Mouse (Mus musculus) limb, embryonic 15.5 days (tissue): ENCODE measurements around the gene Tmem165. TPM values are rescaled to one million over a fixed set of nuclear protein-coding genes. Genes with fewer than 3 reads are reported as not detected.

Source experiments
- ATAC-seq: fragments of 200-750 bp; cut with Nextera tagmentation; 2 replicates; pipeline ENCODE4 v1.8.0; 2017; ENCODE audit warnings: low read depth, moderate TSS enrichment; ENCODE audit not compliant: insufficient number of reproducible peaks, low FRiP score, low TSS enrichment
- H3K27ac ChIP-seq: fragments of 300-500 bp; sonication (generic); 2 replicates; pipeline ENCODE4 v1.5.1; 2015; ENCODE audit warnings: moderate library complexity, mild to moderate bottlenecking, inconsistent platforms
- H3K27me3 ChIP-seq: fragments of 300-500 bp; sonication (generic); 2 replicates; pipeline ENCODE4 v1.6.1; 2015; ENCODE audit warnings: inconsistent platforms
- H3K36me3 ChIP-seq: fragments of 300-500 bp; sonication (generic); 2 replicates; pipeline ENCODE4 v1.6.1; 2015; ENCODE audit warnings: inconsistent platforms
- H3K4me1 ChIP-seq: fragments of 300-500 bp; sonication (generic); 2 replicates; pipeline ENCODE4 v1.6.1; 2015; ENCODE audit warnings: inconsistent platforms
- H3K4me2 ChIP-seq: fragments of 300-500 bp; sonication (generic); 2 replicates; pipeline ENCODE4 v1.6.1; 2015; ENCODE audit warnings: mild to moderate bottlenecking, inconsistent platforms
- H3K4me3 ChIP-seq: fragments of 300-500 bp; sonication (generic); 2 replicates; pipeline ENCODE4 v1.5.1; 2015; ENCODE audit warnings: mild to moderate bottlenecking, inconsistent platforms
- H3K9ac ChIP-seq: fragments of 300-500 bp; sonication (generic); 2 replicates; pipeline ENCODE4 v1.6.1; 2015; ENCODE audit warnings: inconsistent platforms
- H3K9me3 ChIP-seq: fragments of 300-500 bp; sonication (generic); 2 replicates; pipeline ENCODE4 v1.6.1; 2016; ENCODE audit warnings: inconsistent platforms
- WGBS: fragments of 180-500 bp; shearing (Covaris S2); methylation state at CpG from one replicate; pipeline ENCODE4 v1.1.7; 2015; 5-methylcytosine and 5-hydroxymethylcytosine counted together
- polyA plus RNA-seq: library from polyadenylated mRNA; unstranded; fragments of >200 nt; fragmentation: Nextera tagmentation; extraction: Ambion mirVana; gene quantifications from 2 replicates; pipeline ENCODE4 v1.2.1, GENCODE M21; 2015

Gene Tmem165
- polyA plus RNA-seq, result 76.0 and 101 TPM in 2 replicates

- Histone ChIP-seq H3K9me3 (no peaks in the 10 kb centered on the region), H3K27me3 (no peaks in the 10 kb centered on the region), H3K9ac (peak within 1 kb of the TSS; percentile 98), H3K36me3 (0 out of 2 replicates have a peak, but pooled peaks cover 5% of the 10 kb centered on the region), H3K4me2 (peak within 1 kb of the TSS; percentile 64), H3K27ac (peak within 1 kb of the TSS; percentile 98), H3K4me1 (peaks cover 27% of the 10 kb centered on the region), H3K4me3 (peak within 1 kb of the TSS; percentile 98)
- peak; percentile 93 for ATAC-seq
- WGBS, result under 1% methylated on average over 54 of the region's 62 CpGs
Observed at GRCm38 (mm10) chr5:76183750-76184261, at the start of gene Tmem165. TSS of gene Tmem165 (plus strand) at chr5:76183880.

GRCm38 (mm10) chr5:76135644-76136043 is 48.0 kb upstream of the Tmem165 start:
- ATAC-seq, result no peak
- H3K27ac ChIP-seq, result no peak overlapping the region
- no peak overlapping the region for H3K4me3 ChIP-seq
- H3K4me2 ChIP-seq, result no peak overlapping the region
- 68% methylated on average over 1 of the region's 1 CpGs for WGBS
- H3K36me3 ChIP-seq, result no peaks in the 10 kb centered on the region
- H3K9ac ChIP-seq, result no peak overlapping the region
- no peaks in the 10 kb centered on the region for H3K27me3 ChIP-seq
- H3K9me3 ChIP-seq, result no peaks in the 10 kb centered on the region
- H3K4me1 ChIP-seq, result peaks cover 9% of the 10 kb centered on the region; the same call in 1 of the 2 replicates

- no peak for ATAC-seq
- H3K4me1 ChIP-seq, result peaks cover 12% of the 10 kb centered on the region; the same call in 1 of the 2 replicates
- 83% methylated on average over 3 of the region's 3 CpGs for WGBS
- no peak overlapping the region for H3K9ac ChIP-seq
- H3K27me3 ChIP-seq, result no peaks in the 10 kb centered on the region
- no peaks in the 10 kb centered on the region for H3K36me3 ChIP-seq
- no peak overlapping the region for H3K4me3 ChIP-seq
- H3K4me2 ChIP-seq, result no peak overlapping the region
- no peaks in the 10 kb centered on the region for H3K9me3 ChIP-seq
- no peak overlapping the region for H3K27ac ChIP-seq
Observed at GRCm38 (mm10) chr5:76136271-76136670, 47.4 kb upstream of the Tmem165 start.

GRCm38 (mm10) chr5:76137586-76137985 is 46.1 kb upstream of the Tmem165 start:
- Histone ChIP-seq H3K36me3 (no peaks in the 10 kb centered on the region), H3K4me1 (peaks cover 14% of the 10 kb centered on the region; the same call in 1 of the 2 replicates), H3K9ac (no peak overlapping the region), H3K4me3 (no peak overlapping the region), H3K4me2 (no peak overlapping the region), H3K27ac (no peak overlapping the region), H3K27me3 (no peaks in the 10 kb centered on the region), H3K9me3 (no peaks in the 10 kb centered on the region)
- ATAC-seq, result no peak
- WGBS, result 83% methylated on average over 1 of the region's 1 CpGs

DNA sequence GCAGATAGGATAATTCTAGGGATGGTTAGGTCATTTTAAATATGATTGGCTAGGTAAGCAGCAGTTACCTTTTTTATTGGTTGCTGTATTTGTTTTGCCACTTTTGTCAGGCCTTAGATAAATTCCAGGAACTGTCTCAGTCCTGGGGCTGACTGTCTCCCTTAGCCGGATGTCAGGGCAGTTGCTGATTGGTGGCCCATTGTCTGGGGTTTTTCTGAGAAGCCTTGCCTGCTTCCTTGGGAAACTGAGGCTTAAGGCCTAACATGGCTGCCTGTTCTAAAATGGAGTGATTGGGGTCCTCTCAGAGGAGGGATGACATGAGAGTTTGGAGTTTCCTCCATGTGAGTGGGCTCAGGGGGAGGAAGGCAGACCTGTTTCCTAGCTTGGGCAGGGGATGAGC is 45.6 kb upstream of the Tmem165 start:
- WGBS, result 76% methylated on average over 1 of the region's 1 CpGs
- no peak for ATAC-seq
- Histone ChIP-seq H3K4me1 (peaks cover 14% of the 10 kb centered on the region; the same call in 1 of the 2 replicates), H3K36me3 (no peaks in the 10 kb centered on the region), H3K27ac (no peak overlapping the region), H3K27me3 (no peaks in the 10 kb centered on the region), H3K9ac (no peak overlapping the region), H3K4me2 (no peak overlapping the region), H3K4me3 (no peak overlapping the region), H3K9me3 (no peaks in the 10 kb centered on the region)

DNA sequence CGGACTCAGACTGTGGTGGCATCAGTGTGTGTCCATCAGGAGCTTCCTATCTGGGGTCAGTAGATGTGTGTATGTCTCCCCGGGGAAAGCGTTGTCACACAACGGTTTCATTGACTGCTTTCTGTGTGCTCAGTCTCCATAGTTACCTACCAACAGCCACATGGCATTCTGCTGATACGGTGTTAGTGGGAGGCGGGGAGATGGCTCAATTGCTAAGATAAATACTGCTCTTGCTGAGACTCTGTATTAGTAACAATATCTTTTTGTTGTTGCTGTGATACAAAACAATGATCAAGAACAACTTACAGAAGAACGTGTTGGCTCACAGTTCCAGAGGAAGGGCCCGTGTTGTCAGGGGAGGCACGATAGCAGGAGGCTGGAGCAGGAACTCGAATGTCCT is 45.2 kb upstream of the Tmem165 start:
- Histone ChIP-seq H3K4me3 (no peak overlapping the region), H3K36me3 (no peaks in the 10 kb centered on the region), H3K27ac (no peak overlapping the region), H3K9me3 (no peaks in the 10 kb centered on the region), H3K9ac (no peak overlapping the region), H3K4me2 (no peak overlapping the region), H3K27me3 (no peaks in the 10 kb centered on the region), H3K4me1 (peaks cover 14% of the 10 kb centered on the region; the same call in 1 of the 2 replicates)
- no peak for ATAC-seq
- 85% methylated on average over 10 of the region's 10 CpGs for WGBS

- H3K4me3 ChIP-seq, result no peak overlapping the region
- peak overlapping the region; percentile 64 for H3K4me2 ChIP-seq
- H3K36me3 ChIP-seq, result no peaks in the 10 kb centered on the region
- H3K4me1 ChIP-seq, result peaks cover 14% of the 10 kb centered on the region; the same call in 1 of the 2 replicates
- H3K27ac ChIP-seq, result peak overlapping the region; percentile 100
- H3K9ac ChIP-seq, result no peak overlapping the region
- WGBS, result 40% methylated on average over 7 of the region's 7 CpGs
- no peak for ATAC-seq
- H3K9me3 ChIP-seq, result no peaks in the 10 kb centered on the region
- no peaks in the 10 kb centered on the region for H3K27me3 ChIP-seq
Observed at GRCm38 (mm10) chr5:76139171-76139671, 44.5 kb upstream of the Tmem165 start.

DNA sequence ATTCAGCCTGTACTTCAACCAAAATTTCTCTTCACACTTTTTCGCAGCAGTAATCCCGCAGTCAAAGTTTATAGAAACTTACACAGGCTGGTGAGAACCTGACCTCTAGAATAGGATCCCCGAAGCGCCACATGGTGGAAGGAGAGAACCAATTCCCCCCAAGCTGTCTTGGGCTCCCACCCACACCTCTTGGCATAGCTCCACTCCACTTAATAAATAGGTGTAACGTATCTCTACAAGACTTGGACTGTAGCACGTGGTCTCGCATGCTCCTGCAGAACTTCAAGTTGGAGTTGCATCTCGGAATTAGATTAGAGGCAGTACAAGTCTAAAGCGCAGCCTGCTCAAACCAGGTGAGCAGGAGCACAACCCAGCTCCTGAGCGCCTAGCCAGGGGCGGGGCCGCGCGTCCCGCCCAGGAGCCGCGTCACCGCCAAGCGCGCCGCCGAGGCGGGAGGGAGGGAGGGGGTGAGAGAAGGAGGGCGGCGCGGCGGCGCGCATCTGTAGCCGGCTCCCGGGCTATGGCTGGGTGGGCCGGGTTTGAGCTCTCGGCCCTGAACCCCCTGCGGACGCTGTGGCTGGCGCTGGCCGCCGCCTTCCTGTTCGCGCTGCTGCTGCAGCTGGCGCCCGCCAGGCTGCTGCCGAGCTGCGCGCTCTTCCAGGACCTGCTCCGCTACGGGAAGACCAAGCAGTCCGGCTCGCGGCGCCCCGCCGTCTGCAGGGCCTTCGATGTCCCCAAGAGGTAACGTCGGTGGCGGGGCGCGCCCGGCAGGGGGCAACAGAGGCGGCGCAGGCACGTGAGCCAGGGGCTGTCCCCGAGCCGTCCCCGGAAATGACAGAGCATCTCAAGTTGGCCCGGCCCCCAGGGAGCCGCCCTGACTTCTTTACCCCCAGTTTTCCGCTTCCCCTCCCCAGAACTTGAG is 43.6 kb upstream of the Tmem165 start, which contains the start of gene Srd5a3:
Srd5a3 (plus strand) TSS at position 464 of the 922 bp plus-strand sequence.
- H3K4me1 ChIP-seq, result peaks cover 14% of the 10 kb centered on the region; the same call in 1 of the 2 replicates
- H3K4me3 ChIP-seq, result peak within 1 kb of the TSS; percentile 79
- H3K4me2 ChIP-seq, result peak within 1 kb of the TSS; percentile 64
- no peaks in the 10 kb centered on the region for H3K27me3 ChIP-seq
- peak; percentile 92 for ATAC-seq
- H3K9ac ChIP-seq, result peak within 1 kb of the TSS; percentile 95
- H3K36me3 ChIP-seq, result no peaks in the 10 kb centered on the region
- H3K9me3 ChIP-seq, result no peaks in the 10 kb centered on the region
- WGBS, result under 1% methylated on average over 67 of the region's 69 CpGs
- H3K27ac ChIP-seq, result peak within 1 kb of the TSS; percentile 100

- Histone ChIP-seq H3K27ac (peak overlapping the region; percentile 100), H3K36me3 (no peaks in the 10 kb centered on the region), H3K4me3 (peak overlapping the region; percentile 79), H3K27me3 (no peaks in the 10 kb centered on the region), H3K9me3 (no peaks in the 10 kb centered on the region), H3K4me2 (peak overlapping the region; percentile 64), H3K9ac (peak overlapping the region; percentile 95), H3K4me1 (peaks cover 14% of the 10 kb centered on the region; the same call in 1 of the 2 replicates)
- 5% methylated on average over 9 of the region's 9 CpGs for WGBS
- peak; percentile 27 for ATAC-seq
Observed at GRCm38 (mm10) chr5:76140730-76141066, 43.0 kb upstream of the Tmem165 start.

- H3K9ac ChIP-seq, result no peak overlapping the region
- H3K9me3 ChIP-seq, result no peaks in the 10 kb centered on the region
- no peak overlapping the region for H3K4me3 ChIP-seq
- no peak overlapping the region for H3K27ac ChIP-seq
- WGBS, result 88% methylated on average over 4 of the region's 4 CpGs
- ATAC-seq, result no peak
- H3K27me3 ChIP-seq, result no peaks in the 10 kb centered on the region
- H3K4me1 ChIP-seq, result peaks cover 14% of the 10 kb centered on the region; the same call in 1 of the 2 replicates
- H3K4me2 ChIP-seq, result no peak overlapping the region
- H3K36me3 ChIP-seq, result no peaks in the 10 kb centered on the region
Observed at GRCm38 (mm10) chr5:76143356-76143755, 40.3 kb upstream of the Tmem165 start.

DNA sequence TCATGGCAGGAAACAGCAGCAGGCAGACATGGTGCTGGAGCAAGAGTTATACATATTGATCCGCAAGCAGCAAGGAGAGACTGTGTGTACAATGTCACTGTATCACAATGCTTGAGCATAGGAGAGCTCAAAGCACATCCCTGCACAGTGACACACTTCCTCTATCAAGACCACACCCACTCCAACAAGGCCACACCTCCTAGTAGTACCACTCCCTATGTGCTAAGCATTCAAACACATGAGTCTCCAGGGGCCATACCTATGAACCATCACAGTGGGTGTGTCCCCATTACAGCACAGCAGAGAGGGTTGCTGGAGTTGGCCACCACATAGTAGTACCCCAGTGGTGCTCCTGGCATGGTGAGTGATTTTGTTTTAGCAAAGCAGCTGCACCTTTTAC is 37.3 kb upstream of the Tmem165 start:
- Histone ChIP-seq H3K27ac (no peak overlapping the region), H3K9me3 (no peaks in the 10 kb centered on the region), H3K4me3 (no peak overlapping the region), H3K27me3 (no peaks in the 10 kb centered on the region), H3K9ac (no peak overlapping the region), H3K4me2 (no peak overlapping the region), H3K36me3 (peaks cover 18% of the 10 kb centered on the region), H3K4me1 (0 out of 2 replicates have a peak, but pooled peaks cover under 1% of the 10 kb centered on the region)
- 96% methylated on average over 1 of the region's 1 CpGs for WGBS
- ATAC-seq, result no peak

- WGBS, result 89% methylated on average over 6 of the region's 6 CpGs
Observed at GRCm38 (mm10) chr5:76149436-76149835, 34.2 kb upstream of the Tmem165 start.

More at GRCm38 (mm10) chr5:76149436-76149835, 34.2 kb upstream of the Tmem165 start:
- H3K4me3 ChIP-seq, result no peak overlapping the region
- peaks cover 35% of the 10 kb centered on the region for H3K36me3 ChIP-seq
- no peak overlapping the region for H3K9ac ChIP-seq
- H3K4me1 ChIP-seq, result 0 out of 2 replicates have a peak, but pooled peaks cover 1% of the 10 kb centered on the region
- no peak overlapping the region for H3K27ac ChIP-seq
- H3K4me2 ChIP-seq, result no peak overlapping the region
- ATAC-seq, result no peak
- H3K27me3 ChIP-seq, result no peaks in the 10 kb centered on the region
- no peaks in the 10 kb centered on the region for H3K9me3 ChIP-seq
